Mouse (Mus musculus): ENCODE results near the gene Kynu.

GRCm38 (mm10) chr2:43513852-43514251, 41.3 kb upstream of the Kynu start:
- TF ChIP-seq GATA1 (IDR thresholded peaks at IDR 0.05; ENCODE audit: borderline replicate concordance, low read length), result no peak
- TF ChIP-seq FLI1 (IDR thresholded peaks at IDR 0.05; ENCODE audit: low read length), result no peak
